Mouse (Mus musculus) bone marrow, adult 2 months (tissue): ENCODE results near the gene Adssl1. TPM values are rescaled to one million over a fixed set of nuclear protein-coding genes. Genes with fewer than 3 reads are reported as not detected.

Experiments
- H3K27ac ChIP-seq: fragments of 200-500 bp; 2 replicates; pipeline ENCODE4 v1.5.1; 2012; ENCODE audit warnings: low read depth, mild to moderate bottlenecking, control low read depth, inconsistent platforms, low read length; ENCODE audit not compliant: control insufficient read depth, poor library complexity, insufficient read depth
- H3K4me1 ChIP-seq: fragments of 200-500 bp; 2 replicates; pipeline ENCODE4 v1.6.1; 2011; ENCODE audit warnings: low read length; ENCODE audit not compliant: control insufficient read depth, insufficient read depth
- H3K4me3 ChIP-seq: fragments of 200-500 bp; replicated peaks from 2 replicates; pipeline ENCODE3; 2011; ENCODE audit warnings: mild to moderate bottlenecking, low read depth, low read length, control low read depth; ENCODE audit not compliant: control insufficient read depth
- CTCF ChIP-seq: fragments of 200-500 bp; IDR thresholded peaks from 2 replicates; pipeline ENCODE4 v1.5.1; 2011; ENCODE audit warnings: low read length, control low read depth; ENCODE audit not compliant: control insufficient read depth, insufficient read depth
- POLR2A ChIP-seq: fragments of 200-500 bp; IDR thresholded peaks from 2 replicates; pipeline ENCODE4 v1.6.1; 2011; ENCODE audit warnings: low read depth, mild to moderate bottlenecking, control low read depth, low read length, borderline replicate concordance; ENCODE audit not compliant: control insufficient read depth
- WGBS: fragments of 180-500 bp; shearing (Covaris S2); methylation state at CpG from one replicate; pipeline ENCODE4 v1.1.7; 2018; 5-methylcytosine and 5-hydroxymethylcytosine counted together
- polyA plus RNA-seq: library from polyadenylated mRNA; stranded (reverse); fragments of >200 nt; gene quantifications from 2 replicates; pipeline ENCODE4 v1.2.4, GENCODE M21; 2011; ENCODE audit warnings: low replicate concordance; ENCODE audit not compliant: missing spikeins, insufficient read depth, insufficient read length

Adssl1 gene
- polyA plus RNA-seq, 1 experiment, result 44.8 TPM

DNA sequence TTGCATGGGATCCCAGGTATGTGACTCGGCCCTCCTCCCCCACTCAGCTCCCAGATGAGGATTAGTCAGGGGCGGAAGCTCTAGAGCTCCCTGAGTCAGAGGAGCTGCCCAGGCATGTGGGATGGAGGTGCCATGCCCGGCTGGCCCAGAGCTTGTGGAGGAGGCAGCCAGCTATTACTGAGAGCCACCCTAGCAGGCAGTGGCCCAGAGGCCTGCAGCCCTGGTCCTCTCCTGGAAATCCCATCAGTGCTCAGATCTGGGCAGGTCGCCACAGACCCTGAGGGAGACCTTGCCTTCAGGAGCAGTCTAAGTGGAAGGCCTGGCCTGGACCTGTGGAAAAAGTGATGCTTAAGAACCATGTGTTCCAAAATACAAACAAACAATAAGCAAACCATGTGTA lies 24.2 kb upstream of the Adssl1 start:
- Histone ChIP-seq H3K27ac (no peak overlapping the region), H3K4me1 (peaks cover 10% of the 10 kb centered on the region), H3K4me3 (no peak overlapping the region)
- 71% methylated on average over 4 of the region's 4 CpGs for WGBS
- TF ChIP-seq CTCF (no peak), POLR2A (no peak)

DNA sequence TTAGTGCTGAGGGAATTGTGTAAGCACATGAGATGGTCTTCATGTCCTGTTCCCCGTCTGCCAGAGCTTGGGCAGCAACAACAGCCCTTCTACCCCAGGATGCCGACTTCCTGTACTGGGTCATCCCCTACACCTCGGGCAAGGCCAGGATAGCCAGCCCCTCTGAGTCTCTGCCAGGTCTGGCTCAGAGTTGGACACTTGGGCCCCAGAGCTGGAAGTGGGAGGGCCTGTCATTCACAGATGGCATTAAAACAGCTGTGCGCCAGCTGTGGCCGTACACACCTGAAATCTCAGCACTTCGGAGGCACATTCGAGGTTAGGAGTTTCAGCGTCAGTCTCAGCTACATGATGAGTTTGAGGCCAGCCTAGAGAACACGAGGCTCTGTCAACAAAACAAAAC lies 23.4 kb upstream of the Adssl1 start:
- H3K27ac ChIP-seq, result no peak overlapping the region
- TF ChIP-seq POLR2A (no peak), CTCF (no peak)
- WGBS, result 51% methylated on average over 9 of the region's 9 CpGs
- peaks cover 10% of the 10 kb centered on the region for H3K4me1 ChIP-seq
- no peak overlapping the region for H3K4me3 ChIP-seq

DNA sequence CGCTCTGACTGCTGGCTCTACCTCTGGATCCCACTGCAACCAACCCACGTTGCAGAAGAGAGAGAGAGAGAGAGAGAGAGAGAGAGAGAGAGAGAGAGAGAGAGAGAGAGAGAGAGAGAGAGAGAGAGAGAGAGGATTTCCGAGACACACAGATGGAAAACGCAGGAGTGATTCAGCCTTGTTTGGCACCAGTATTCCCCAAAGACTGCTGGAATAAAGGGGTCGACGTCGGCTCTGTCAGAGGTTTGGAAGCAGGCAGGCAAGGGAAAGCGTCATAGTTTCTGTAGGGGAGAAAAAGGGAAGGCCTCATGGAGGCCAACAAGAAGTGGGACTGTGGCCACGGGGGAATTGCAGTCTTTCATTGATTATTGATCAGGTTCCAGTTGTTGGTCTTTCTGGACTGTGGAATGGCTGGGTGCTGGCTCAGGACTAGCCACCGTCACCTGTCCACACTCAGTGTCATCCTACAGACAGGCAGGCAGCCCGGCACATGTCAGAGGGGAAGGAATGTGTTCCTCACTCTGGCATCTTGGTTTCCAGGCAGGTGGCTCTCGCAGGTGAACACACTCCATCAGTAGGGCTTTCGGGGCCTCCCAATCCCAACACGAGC lies 22.8 kb upstream of the Adssl1 start:
- H3K27ac ChIP-seq, result no peak overlapping the region
- TF ChIP-seq POLR2A (no peak), CTCF (no peak)
- WGBS, result 77% methylated on average over 14 of the region's 14 CpGs
- no peak overlapping the region for H3K4me3 ChIP-seq
- H3K4me1 ChIP-seq, result peaks cover 10% of the 10 kb centered on the region

DNA sequence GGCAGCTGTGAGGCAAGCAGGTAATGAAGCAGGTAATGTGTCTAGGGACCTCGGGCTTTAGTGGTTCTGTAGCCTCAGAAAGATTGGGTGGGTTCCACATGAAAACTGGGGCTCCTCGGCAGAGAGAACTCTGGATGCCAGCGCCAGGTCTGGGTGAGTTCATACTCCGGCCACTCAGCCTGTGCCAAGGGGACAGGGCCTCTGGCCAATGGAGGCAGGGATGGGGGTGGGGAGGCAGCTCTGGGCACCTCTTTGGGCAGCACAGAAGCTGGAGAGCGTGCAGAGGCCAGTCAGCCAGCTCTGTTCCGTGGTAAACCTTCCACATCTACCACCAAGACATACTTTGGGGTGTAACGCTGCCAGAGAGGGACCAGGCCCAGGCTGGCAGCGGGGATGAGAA lies 22.2 kb upstream of the Adssl1 start:
- Histone ChIP-seq H3K27ac (no peak overlapping the region), H3K4me3 (no peak overlapping the region), H3K4me1 (peaks cover 10% of the 10 kb centered on the region)
- TF ChIP-seq CTCF (no peak), POLR2A (no peak)
- WGBS, result 83% methylated on average over 8 of the region's 8 CpGs

DNA sequence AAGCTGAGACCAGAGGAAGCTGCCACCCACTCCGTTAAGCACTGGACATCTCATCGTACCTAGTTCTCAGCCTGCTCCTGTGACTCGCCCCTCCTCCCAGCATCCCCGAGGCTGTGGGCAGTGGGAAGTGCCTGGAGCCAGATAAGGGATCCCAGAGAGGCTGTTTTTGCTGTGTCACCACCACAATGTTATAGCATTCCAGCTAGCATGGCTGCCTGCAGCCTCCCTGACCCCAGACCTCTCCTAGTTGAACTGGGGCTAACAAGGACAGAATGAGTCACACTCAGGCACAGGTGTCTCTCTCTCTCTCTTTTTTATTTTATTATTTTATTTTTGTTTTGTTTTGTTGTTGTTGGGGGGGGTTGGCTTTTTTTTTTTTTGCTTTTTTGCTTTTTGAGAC lies 20.6 kb upstream of the Adssl1 start:
- Histone ChIP-seq H3K4me1 (peaks cover 3% of the 10 kb centered on the region), H3K27ac (no peak overlapping the region), H3K4me3 (no peak overlapping the region)
- 16% methylated on average over 4 of the region's 4 CpGs for WGBS
- TF ChIP-seq CTCF, result no peak
- no peak for TF ChIP-seq POLR2A

DNA sequence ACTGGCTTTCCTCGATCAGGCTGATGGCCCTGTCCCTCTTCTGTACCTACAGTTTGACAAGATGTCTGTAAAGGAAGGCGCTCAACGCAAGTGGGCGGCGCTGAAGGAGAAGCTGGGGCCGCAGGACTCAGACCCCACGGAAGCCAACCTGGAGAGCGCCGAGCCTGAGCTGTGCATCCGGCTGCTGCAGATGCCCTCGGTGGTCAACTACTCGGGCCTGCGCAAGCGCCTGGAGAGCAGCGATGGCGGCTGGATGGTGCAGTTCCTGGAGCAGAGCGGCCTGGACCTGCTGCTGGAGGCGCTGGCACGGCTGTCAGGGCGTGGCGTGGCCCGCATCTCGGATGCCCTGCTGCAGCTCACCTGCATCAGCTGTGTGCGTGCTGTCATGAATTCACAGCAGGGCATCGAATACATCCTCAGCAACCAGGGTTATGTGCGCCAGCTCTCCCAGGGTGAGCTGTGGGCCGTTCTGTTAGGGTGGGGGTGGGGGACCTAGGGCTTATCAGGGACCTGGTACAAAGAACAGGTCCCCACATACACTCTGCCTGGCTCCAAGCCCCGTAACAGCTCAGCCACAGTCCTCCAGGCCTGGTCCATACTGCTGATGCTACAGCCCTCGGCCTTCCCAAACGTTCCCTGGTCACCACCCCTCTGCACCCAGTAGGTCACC lies 19.8 kb upstream of the Adssl1 start:
- 84% methylated on average over 30 of the region's 30 CpGs for WGBS
- TF ChIP-seq CTCF (no peak), POLR2A (no peak)
- Histone ChIP-seq H3K4me3 (no peak overlapping the region), H3K27ac (no peak overlapping the region), H3K4me1 (no peaks in the 10 kb centered on the region)

DNA sequence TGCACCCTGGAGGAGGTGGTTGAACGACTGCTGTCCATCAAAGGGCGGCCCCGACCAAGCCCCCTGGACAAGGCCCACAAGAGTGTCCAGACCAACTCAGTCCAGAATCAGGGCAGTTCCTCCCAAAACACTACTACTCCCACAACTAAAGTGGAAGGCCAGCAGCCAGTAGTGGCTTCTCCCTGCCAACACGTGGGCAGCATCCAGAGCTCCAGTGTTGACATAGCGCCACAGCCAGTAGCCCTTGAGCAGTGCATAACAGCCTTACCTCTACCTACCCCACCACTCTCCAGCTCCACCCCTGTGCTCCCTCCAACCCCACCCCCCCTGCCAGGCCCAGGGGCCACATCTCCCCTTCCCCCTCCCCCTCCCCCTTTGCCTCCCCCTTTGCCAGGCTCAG lies 15.8 kb upstream of the Adssl1 start:
- TF ChIP-seq POLR2A (no peak), CTCF (no peak)
- 73% methylated on average over 5 of the region's 5 CpGs for WGBS
- no peak overlapping the region for H3K27ac ChIP-seq
- H3K4me1 ChIP-seq, result no peaks in the 10 kb centered on the region
- H3K4me3 ChIP-seq, result no peak overlapping the region

DNA sequence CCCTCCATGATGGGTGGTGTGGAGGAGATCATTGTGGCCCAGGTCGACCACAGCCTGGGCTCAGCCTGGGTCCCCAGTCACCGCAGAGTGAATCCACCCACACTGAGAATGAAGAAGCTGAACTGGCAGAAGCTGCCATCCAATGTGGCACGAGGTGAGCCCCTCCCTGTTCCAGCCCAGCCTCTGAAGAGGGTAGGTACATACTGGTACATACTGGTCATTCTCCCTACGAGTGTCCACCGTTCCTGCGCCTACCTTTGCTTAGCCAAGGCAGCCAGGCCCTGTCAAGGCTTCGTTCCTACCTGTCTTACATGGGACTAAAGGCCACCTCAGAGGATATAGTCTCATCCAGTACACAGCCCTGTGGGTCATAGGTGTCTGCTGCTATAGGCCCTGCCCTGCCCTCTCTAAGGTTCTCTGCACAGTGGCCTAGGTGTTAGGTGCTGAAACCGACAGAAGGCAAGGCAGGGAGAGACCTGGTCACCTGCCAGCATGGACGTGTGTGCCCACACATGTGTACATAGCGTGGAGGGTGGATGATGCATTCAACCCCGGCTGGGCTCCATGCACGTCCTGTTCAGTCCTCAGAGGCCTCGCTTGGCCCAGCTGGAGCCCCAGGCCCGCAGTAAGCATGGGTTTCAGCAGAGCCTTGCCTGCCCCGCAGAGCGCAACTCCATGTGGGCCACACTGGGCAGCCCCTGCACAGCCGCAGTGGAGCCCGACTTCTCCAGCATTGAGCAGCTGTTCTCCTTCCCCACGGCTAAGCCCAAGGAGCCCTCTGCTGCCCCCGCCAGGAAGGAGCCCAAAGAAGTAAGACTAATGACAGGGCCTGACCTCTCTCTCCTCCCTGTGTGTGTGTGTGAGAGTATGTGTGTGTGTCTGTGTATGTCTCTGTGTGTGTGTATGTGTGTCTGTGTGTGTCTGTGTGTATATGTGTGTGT lies 14.9 kb upstream of the Adssl1 start:
- 67% methylated on average over 20 of the region's 20 CpGs for WGBS
- TF ChIP-seq POLR2A (no peak), CTCF (peak; percentile 50; the same call in 1 of the 2 replicates)
- no peak overlapping the region for H3K4me3 ChIP-seq
- no peak overlapping the region for H3K27ac ChIP-seq
- no peaks in the 10 kb centered on the region for H3K4me1 ChIP-seq
